Mouse (Mus musculus) neural tube, embryonic 14.5 days (tissue): ENCODE results near the gene Arhgef7. TPM values are rescaled to one million over a fixed set of nuclear protein-coding genes. Genes with fewer than 3 reads are reported as not detected.

Experiments
- ATAC-seq: fragments of 200-750 bp; cut with Nextera tagmentation; 2 replicates; pipeline ENCODE4 v1.8.0; 2017; ENCODE audit warnings: low read depth, mild to moderate bottlenecking, moderate TSS enrichment, moderate library complexity
- H3K27ac ChIP-seq: fragments of 300-500 bp; sonication (generic); 2 replicates; pipeline ENCODE4 v1.5.1; 2014; ENCODE audit warnings: low read depth, mild to moderate bottlenecking, control low read depth, low read length, moderate library complexity, mixed read lengths
- H3K27me3 ChIP-seq: fragments of 300-500 bp; sonication (generic); 2 replicates; pipeline ENCODE4 v1.6.1; 2014; ENCODE audit warnings: low read length; ENCODE audit not compliant: control insufficient read depth, insufficient read depth
- H3K36me3 ChIP-seq: fragments of 300-500 bp; sonication (generic); 2 replicates; pipeline ENCODE4 v1.6.1; 2014; ENCODE audit warnings: low read length, mixed read lengths; ENCODE audit not compliant: control insufficient read depth, insufficient read depth
- H3K4me1 ChIP-seq: fragments of 300-500 bp; sonication (generic); 2 replicates; pipeline ENCODE4 v1.6.1; 2014; ENCODE audit warnings: low read length; ENCODE audit not compliant: control insufficient read depth, insufficient read depth
- H3K4me2 ChIP-seq: fragments of 300-500 bp; sonication (generic); 2 replicates; pipeline ENCODE4 v1.6.1; 2014; ENCODE audit warnings: mild to moderate bottlenecking, low read depth, low read length, control low read depth
- H3K4me3 ChIP-seq: fragments of 300-500 bp; sonication (generic); 2 replicates; pipeline ENCODE4 v1.5.1; 2014; ENCODE audit warnings: low read depth, low read length, control low read depth, mixed read lengths
- H3K9ac ChIP-seq: fragments of 300-500 bp; sonication (generic); replicated peaks from 2 replicates; pipeline ENCODE4 v1.6.1; 2014; ENCODE audit warnings: low read depth, mild to moderate bottlenecking, control low read depth, low read length, mixed read lengths
- H3K9me3 ChIP-seq: fragments of 300-500 bp; sonication (generic); 2 replicates; pipeline ENCODE4 v1.6.1; 2016; ENCODE audit warnings: low read length; ENCODE audit not compliant: control insufficient read depth
- WGBS: fragments of 180-500 bp; shearing (Covaris S2); extraction: QIAGEN DNeasy Blood & Tissue Kit; methylation state at CpG from one replicate; pipeline ENCODE4 v1.1.7; 2014; 5-methylcytosine and 5-hydroxymethylcytosine counted together
- polyA plus RNA-seq: library from polyadenylated mRNA; unstranded; fragments of >200 nt; fragmentation: Nextera tagmentation; extraction: Ambion mirVana; gene quantifications from 2 replicates; pipeline ENCODE4 v1.2.1, GENCODE M21; 2014

Gene Arhgef7
- polyA plus RNA-seq, 1 experiment from 2014 or later: 79.2 TPM

- no peaks in the 10 kb centered on the region for H3K27me3 ChIP-seq
- no peak for ATAC-seq
- H3K4me1 ChIP-seq: no peaks in the 10 kb centered on the region
- H3K4me3 ChIP-seq: no peak overlapping the region
- 97% methylated on average over 6 of the region's 6 CpGs for WGBS
- no peak overlapping the region for H3K27ac ChIP-seq
- H3K36me3 ChIP-seq: peaks cover 3% of the 10 kb centered on the region; the same call in 1 of the 2 replicates
- H3K4me2 ChIP-seq: no peak overlapping the region
- H3K9me3 ChIP-seq: no peaks in the 10 kb centered on the region
- H3K9ac ChIP-seq: no peak overlapping the region
Observed at GRCm38 (mm10) chr8:11737096-11737495, 9.6 kb downstream of the Arhgef7 start.

- Histone ChIP-seq H3K4me2 (no peak overlapping the region), H3K27ac (no peak overlapping the region), H3K9me3 (no peaks in the 10 kb centered on the region), H3K36me3 (peaks cover 3% of the 10 kb centered on the region; the same call in 1 of the 2 replicates), H3K27me3 (no peaks in the 10 kb centered on the region), H3K4me3 (no peak overlapping the region), H3K9ac (no peak overlapping the region), H3K4me1 (no peaks in the 10 kb centered on the region)
- WGBS: 91% methylated on average over 5 of the region's 5 CpGs
- no peak for ATAC-seq
Observed at GRCm38 (mm10) chr8:11739082-11739481, 11.6 kb downstream of the Arhgef7 start.

- no peaks in the 10 kb centered on the region for H3K9me3 ChIP-seq
- ATAC-seq: no peak
- peaks cover 3% of the 10 kb centered on the region; the same call in 1 of the 2 replicates for H3K36me3 ChIP-seq
- 90% methylated on average over 2 of the region's 2 CpGs for WGBS
- no peak overlapping the region for H3K9ac ChIP-seq
- no peak overlapping the region for H3K4me2 ChIP-seq
- no peak overlapping the region for H3K27ac ChIP-seq
- H3K27me3 ChIP-seq: no peaks in the 10 kb centered on the region
- H3K4me1 ChIP-seq: no peaks in the 10 kb centered on the region
- H3K4me3 ChIP-seq: no peak overlapping the region
Observed at GRCm38 (mm10) chr8:11740857-11741256, 13.3 kb downstream of the Arhgef7 start.

GRCm38 (mm10) chr8:11743580-11743979 is 16.1 kb downstream of the Arhgef7 start:
- 86% methylated on average over 10 of the region's 10 CpGs for WGBS
- Histone ChIP-seq H3K4me1 (no peaks in the 10 kb centered on the region), H3K9ac (no peak overlapping the region), H3K27ac (no peak overlapping the region), H3K27me3 (no peaks in the 10 kb centered on the region), H3K4me2 (no peak overlapping the region), H3K36me3 (no peaks in the 10 kb centered on the region; the same call in 1 of the 2 replicates), H3K4me3 (no peak overlapping the region), H3K9me3 (no peaks in the 10 kb centered on the region)
- ATAC-seq: no peak

- no peaks in the 10 kb centered on the region for H3K4me1 ChIP-seq
- no peaks in the 10 kb centered on the region for H3K36me3 ChIP-seq
- ATAC-seq: no peak
- no peak overlapping the region for H3K9ac ChIP-seq
- H3K4me3 ChIP-seq: no peak overlapping the region
- H3K9me3 ChIP-seq: no peaks in the 10 kb centered on the region
- no peak overlapping the region for H3K27ac ChIP-seq
- no peak overlapping the region for H3K4me2 ChIP-seq
- H3K27me3 ChIP-seq: no peaks in the 10 kb centered on the region
- 82% methylated on average over 11 of the region's 11 CpGs for WGBS
Observed at GRCm38 (mm10) chr8:11746850-11747600, 19.5 kb downstream of the Arhgef7 start.

- Histone ChIP-seq H3K27me3 (no peaks in the 10 kb centered on the region), H3K4me1 (no peaks in the 10 kb centered on the region), H3K4me3 (no peak overlapping the region), H3K9ac (no peak overlapping the region), H3K4me2 (no peak overlapping the region), H3K27ac (no peak overlapping the region), H3K36me3 (no peaks in the 10 kb centered on the region), H3K9me3 (no peaks in the 10 kb centered on the region)
- WGBS: 74% methylated on average over 6 of the region's 6 CpGs
- ATAC-seq: no peak
Observed at GRCm38 (mm10) chr8:11749472-11749871, 22.0 kb downstream of the Arhgef7 start.

- Histone ChIP-seq H3K9ac (no peak overlapping the region), H3K9me3 (no peaks in the 10 kb centered on the region), H3K4me3 (no peak overlapping the region), H3K27ac (no peak overlapping the region), H3K4me2 (no peak overlapping the region), H3K4me1 (peaks cover 1% of the 10 kb centered on the region), H3K27me3 (no peaks in the 10 kb centered on the region), H3K36me3 (no peaks in the 10 kb centered on the region)
- no peak for ATAC-seq
- 78% methylated on average over 3 of the region's 3 CpGs for WGBS
Observed at GRCm38 (mm10) chr8:11752338-11752737, 24.8 kb downstream of the Arhgef7 start.

- Histone ChIP-seq H3K4me3 (no peak overlapping the region), H3K36me3 (no peaks in the 10 kb centered on the region), H3K4me1 (peaks cover 6% of the 10 kb centered on the region), H3K4me2 (no peak overlapping the region), H3K27me3 (no peaks in the 10 kb centered on the region), H3K27ac (no peak overlapping the region), H3K9me3 (no peaks in the 10 kb centered on the region), H3K9ac (no peak overlapping the region)
- WGBS: 84% methylated on average over 11 of the region's 11 CpGs
- ATAC-seq: no peak
Observed at GRCm38 (mm10) chr8:11753155-11753941, 25.8 kb downstream of the Arhgef7 start.

- no peak overlapping the region for H3K4me2 ChIP-seq
- H3K9ac ChIP-seq: no peak overlapping the region
- no peaks in the 10 kb centered on the region for H3K9me3 ChIP-seq
- H3K4me3 ChIP-seq: no peak overlapping the region
- H3K36me3 ChIP-seq: no peaks in the 10 kb centered on the region
- no peak for ATAC-seq
- H3K27me3 ChIP-seq: no peaks in the 10 kb centered on the region
- peaks cover 14% of the 10 kb centered on the region for H3K4me1 ChIP-seq
- H3K27ac ChIP-seq: no peak overlapping the region
Observed at GRCm38 (mm10) chr8:11754723-11755122, 27.2 kb downstream of the Arhgef7 start.
